Mouse (Mus musculus) neural tube, embryonic 15.5 days (tissue): Measurements from ENCODE around the gene Abcd3. TPM values are rescaled to one million over a fixed set of nuclear protein-coding genes. Genes with fewer than 3 reads are reported as not detected.

Experiments
- ATAC-seq: fragments of 200-750 bp; cut with Nextera tagmentation; 2 replicates; pipeline ENCODE4 v1.8.0; 2017; ENCODE audit warnings: mild to moderate bottlenecking, moderate TSS enrichment, moderate library complexity; ENCODE audit not compliant: low FRiP score
- H3K27ac ChIP-seq: fragments of 300-500 bp; sonication (generic); replicated peaks from 2 replicates; pipeline ENCODE4 v1.5.1; 2015; ENCODE audit warnings: mild to moderate bottlenecking, inconsistent platforms
- H3K27me3 ChIP-seq: fragments of 300-500 bp; sonication (generic); replicated peaks from 2 replicates; pipeline ENCODE4 v1.6.1; 2015; ENCODE audit warnings: inconsistent platforms
- H3K36me3 ChIP-seq: fragments of 300-500 bp; sonication (generic); 2 replicates; pipeline ENCODE4 v1.6.1; 2015; ENCODE audit warnings: inconsistent platforms
- H3K4me1 ChIP-seq: fragments of 300-500 bp; sonication (generic); 2 replicates; pipeline ENCODE4 v1.6.1; 2015; ENCODE audit warnings: inconsistent platforms
- H3K4me2 ChIP-seq: fragments of 300-500 bp; sonication (generic); 2 replicates; pipeline ENCODE4 v1.6.1; 2015; ENCODE audit warnings: inconsistent platforms, mild to moderate bottlenecking, moderate library complexity
- H3K4me3 ChIP-seq: fragments of 300-500 bp; sonication (generic); replicated peaks from 2 replicates; pipeline ENCODE4 v1.5.1; 2015; ENCODE audit warnings: mild to moderate bottlenecking, inconsistent platforms
- H3K9ac ChIP-seq: fragments of 300-500 bp; sonication (generic); replicated peaks from 2 replicates; pipeline ENCODE4 v1.6.1; 2015; ENCODE audit warnings: mild to moderate bottlenecking, inconsistent platforms
- H3K9me3 ChIP-seq: fragments of 300-500 bp; sonication (generic); replicated peaks from 2 replicates; pipeline ENCODE4 v1.6.1; 2016; ENCODE audit warnings: inconsistent platforms
- WGBS: fragments of 180-500 bp; shearing (Covaris S2); methylation state at CpG from one replicate; pipeline ENCODE4 v1.1.7; 2015; ENCODE audit warnings: mixed read lengths; 5-methylcytosine and 5-hydroxymethylcytosine counted together
- polyA plus RNA-seq: library from polyadenylated mRNA; unstranded; fragments of >200 nt; fragmentation: Nextera tagmentation; extraction: Ambion mirVana; gene quantifications from 2 replicates; pipeline ENCODE4 v1.2.1, GENCODE M21; 2015

Abcd3 gene
- 71.2 and 74.4 TPM in 2 replicates for polyA plus RNA-seq

DNA sequence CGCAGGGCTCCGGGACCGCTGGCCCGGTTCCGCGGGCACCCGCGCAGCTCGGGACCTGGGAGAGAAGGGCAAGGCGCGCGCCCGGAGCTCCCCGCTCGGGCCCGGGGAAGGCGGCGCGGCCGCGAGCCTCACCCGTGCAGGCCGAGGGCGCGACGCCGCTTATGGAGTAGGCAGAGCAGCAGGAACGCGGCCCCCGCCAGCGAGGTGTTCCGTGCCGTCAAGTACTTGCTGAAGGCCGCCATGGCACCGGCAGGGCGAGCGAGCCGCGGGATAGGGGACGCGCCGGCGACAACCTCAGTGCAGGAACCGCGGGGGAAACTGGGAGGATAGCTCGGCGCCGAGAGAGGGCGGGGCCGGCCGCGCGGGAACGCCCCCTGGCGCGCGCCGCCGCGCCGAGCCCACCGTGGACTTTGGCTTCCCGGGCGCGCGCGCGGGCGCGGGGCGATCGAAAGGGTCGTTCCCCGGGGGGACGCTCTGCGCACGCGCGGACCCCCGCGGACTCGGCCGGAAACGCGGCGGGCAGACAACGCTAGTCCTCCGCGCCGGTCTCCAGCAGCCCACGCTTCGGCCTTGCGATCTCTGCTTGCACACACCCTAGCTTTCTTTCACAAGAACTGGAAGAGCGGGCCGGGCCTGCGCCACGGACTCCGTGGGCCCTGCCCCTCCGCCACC is at the start of gene Abcd3:
Abcd3 (minus strand) TSS at position 426 of the 672 bp plus-strand sequence.
- ATAC-seq = peak; percentile 92
- Histone ChIP-seq H3K4me1 (peaks cover 30% of the 10 kb centered on the region), H3K9ac (peak within 1 kb of the TSS; percentile 88), H3K9me3 (no peaks in the 10 kb centered on the region), H3K4me3 (peak within 1 kb of the TSS; percentile 74), H3K4me2 (peak within 1 kb of the TSS; percentile 70), H3K36me3 (no peaks in the 10 kb centered on the region), H3K27ac (peak within 1 kb of the TSS; percentile 99), H3K27me3 (no peaks in the 10 kb centered on the region)
- WGBS = under 1% methylated on average over 89 of the region's 99 CpGs

DNA sequence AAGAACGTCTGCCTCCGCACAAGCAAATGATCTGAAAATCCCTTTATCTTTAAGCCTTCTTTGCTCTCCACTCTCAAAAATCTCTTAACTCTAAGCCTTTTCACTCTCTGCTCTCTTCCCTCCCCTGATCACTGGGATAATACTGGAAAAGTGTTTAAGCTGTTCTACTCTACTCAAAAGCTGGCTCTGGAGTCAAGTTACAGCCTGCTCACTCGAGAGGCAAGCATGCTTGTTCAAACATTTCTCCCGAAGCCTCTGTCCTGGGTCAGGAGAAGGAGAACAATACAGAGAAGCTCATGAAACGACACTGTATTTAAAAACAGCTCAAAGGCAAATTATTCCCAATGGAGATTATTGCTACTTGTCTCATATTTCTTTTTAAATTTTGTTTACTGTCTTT is 44.0 kb upstream of the Abcd3 start:
- no peak overlapping the region for H3K4me3 ChIP-seq
- no peaks in the 10 kb centered on the region for H3K4me1 ChIP-seq
- H3K9me3 ChIP-seq = no peaks in the 10 kb centered on the region
- no peak overlapping the region for H3K27ac ChIP-seq
- no peak for ATAC-seq
- WGBS = 36% methylated on average over 5 of the region's 5 CpGs
- no peaks in the 10 kb centered on the region for H3K27me3 ChIP-seq
- no peak overlapping the region for H3K4me2 ChIP-seq
- H3K9ac ChIP-seq = no peak overlapping the region
- H3K36me3 ChIP-seq = no peaks in the 10 kb centered on the region

DNA sequence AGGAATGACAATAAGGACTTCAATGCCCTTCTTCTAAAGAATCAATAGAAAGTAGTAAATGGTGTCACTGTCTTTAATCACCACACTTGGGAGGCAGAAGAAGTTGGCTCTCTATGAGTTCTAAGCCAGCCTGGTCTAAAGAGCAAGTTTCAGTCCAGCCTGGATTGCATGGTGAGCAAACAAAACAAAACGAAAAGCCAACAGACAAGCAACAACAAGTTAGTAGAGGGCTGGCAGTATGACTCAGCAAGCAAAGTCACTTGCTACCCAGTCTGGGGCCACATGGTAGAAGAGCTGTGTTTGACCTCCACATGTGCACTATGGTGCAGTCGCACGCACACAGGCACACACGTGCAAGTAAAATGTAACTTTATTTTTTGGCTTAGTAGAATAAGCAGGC is 41.0 kb upstream of the Abcd3 start:
- Histone ChIP-seq H3K4me3 (no peak overlapping the region), H3K4me2 (no peak overlapping the region), H3K36me3 (no peaks in the 10 kb centered on the region), H3K4me1 (no peaks in the 10 kb centered on the region), H3K27ac (no peak overlapping the region), H3K9me3 (no peaks in the 10 kb centered on the region), H3K9ac (no peak overlapping the region), H3K27me3 (no peaks in the 10 kb centered on the region)
- ATAC-seq = no peak
- 93% methylated on average over 4 of the region's 4 CpGs for WGBS

DNA sequence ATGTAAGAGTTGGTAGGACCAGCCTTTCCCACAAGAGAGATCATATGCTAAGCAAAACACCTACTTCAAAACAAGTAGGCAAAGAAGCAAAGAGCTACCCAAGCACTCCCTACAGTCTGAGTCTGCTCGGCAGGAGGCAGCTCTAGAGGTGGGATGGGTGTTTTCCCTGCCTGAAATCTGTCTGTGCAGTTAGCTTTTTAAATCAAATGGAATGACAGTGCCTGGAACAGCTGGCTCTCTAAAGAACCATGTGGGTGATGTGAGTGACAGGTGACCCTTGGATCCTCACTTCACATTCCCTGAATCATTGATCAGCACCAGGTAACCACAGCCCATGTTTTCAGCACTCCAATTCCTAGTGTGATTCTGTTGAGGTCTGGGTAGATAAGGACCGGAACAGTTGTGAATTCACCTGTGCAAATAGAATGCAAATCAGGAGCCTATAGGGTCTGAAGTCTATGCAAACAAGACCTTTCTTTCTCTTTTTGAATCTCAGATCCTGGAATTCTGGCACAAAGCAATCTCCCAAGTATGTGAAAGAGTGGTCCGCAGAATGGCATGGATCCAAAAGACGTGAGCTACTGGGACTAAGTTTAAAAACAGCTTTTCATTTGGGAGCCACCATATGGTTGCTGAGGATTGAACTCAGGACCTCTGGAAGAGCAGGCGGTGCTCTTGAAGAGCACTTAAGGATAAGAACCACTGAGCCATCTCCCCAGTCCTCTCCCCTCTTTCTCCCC is 38.8 kb upstream of the Abcd3 start:
- Histone ChIP-seq H3K4me2 (no peak overlapping the region), H3K9ac (no peak overlapping the region), H3K36me3 (no peaks in the 10 kb centered on the region), H3K27me3 (no peaks in the 10 kb centered on the region), H3K9me3 (no peaks in the 10 kb centered on the region), H3K4me1 (no peaks in the 10 kb centered on the region), H3K27ac (no peak overlapping the region), H3K4me3 (no peak overlapping the region)
- ATAC-seq = no peak
- 77% methylated on average over 5 of the region's 5 CpGs for WGBS

DNA sequence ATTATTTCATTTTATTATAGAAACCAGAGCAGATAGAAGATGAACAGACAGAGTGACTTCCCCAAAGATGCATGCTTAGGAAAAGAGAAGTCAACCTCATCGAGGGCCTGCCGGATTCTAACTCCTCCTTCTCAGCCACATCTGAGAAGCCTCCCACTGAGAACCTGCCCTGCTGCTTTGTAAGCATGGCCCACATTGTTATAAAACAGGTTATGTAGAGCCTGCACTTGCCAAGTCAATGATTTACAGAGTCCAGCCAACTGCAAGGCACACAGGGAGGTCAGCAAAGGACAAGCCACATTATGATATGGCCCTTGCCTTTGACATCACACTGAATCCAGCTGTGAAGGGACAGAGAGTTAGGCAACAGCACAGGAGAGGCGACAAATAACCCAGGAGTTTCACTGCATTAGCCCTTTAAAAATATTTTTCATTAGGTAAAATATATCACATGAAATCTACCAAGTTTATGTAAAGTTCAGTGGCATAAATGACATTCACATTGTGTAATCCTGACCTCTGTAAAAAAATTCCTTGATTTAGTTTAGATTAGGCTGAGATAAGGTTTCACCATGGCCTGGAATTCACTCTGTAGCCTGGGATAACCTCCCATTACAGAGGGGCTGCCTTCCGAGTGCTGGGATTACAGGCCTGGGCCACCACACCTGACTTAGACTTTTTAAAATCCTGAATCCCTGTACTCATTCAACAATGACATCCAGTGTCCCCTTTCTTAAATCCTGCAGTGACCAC is 37.1 kb upstream of the Abcd3 start:
- Histone ChIP-seq H3K27ac (no peak overlapping the region), H3K9ac (no peak overlapping the region), H3K36me3 (no peaks in the 10 kb centered on the region), H3K4me1 (no peaks in the 10 kb centered on the region), H3K27me3 (no peaks in the 10 kb centered on the region), H3K4me3 (no peak overlapping the region), H3K4me2 (no peak overlapping the region), H3K9me3 (no peaks in the 10 kb centered on the region)
- 25% methylated on average over 4 of the region's 4 CpGs for WGBS
- no peak for ATAC-seq

DNA sequence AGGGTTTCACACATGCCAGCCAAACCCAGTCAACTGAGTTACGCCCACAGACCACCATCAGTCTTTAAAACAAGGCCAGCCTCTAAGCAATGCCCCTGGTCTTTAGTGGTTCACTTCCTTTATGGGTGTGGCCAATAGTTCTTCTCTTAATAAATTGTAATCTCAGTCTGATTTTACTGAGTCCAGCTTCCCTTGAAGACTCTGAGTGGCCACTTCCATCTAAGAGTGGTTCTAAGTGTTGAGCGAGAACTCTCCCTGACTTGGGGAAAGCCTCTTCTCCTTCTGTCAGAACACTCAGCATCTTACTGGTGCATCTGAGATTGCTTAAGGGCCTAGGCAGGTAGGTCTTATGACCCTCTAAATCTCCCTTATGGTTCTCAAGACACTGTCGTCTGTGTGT is 35.9 kb upstream of the Abcd3 start:
- no peak overlapping the region for H3K4me2 ChIP-seq
- WGBS = 88% methylated on average over 3 of the region's 3 CpGs
- ATAC-seq = no peak
- H3K9ac ChIP-seq = no peak overlapping the region
- no peaks in the 10 kb centered on the region for H3K4me1 ChIP-seq
- no peak overlapping the region for H3K27ac ChIP-seq
- H3K4me3 ChIP-seq = no peak overlapping the region
- H3K27me3 ChIP-seq = no peaks in the 10 kb centered on the region
- no peaks in the 10 kb centered on the region for H3K36me3 ChIP-seq
- H3K9me3 ChIP-seq = no peaks in the 10 kb centered on the region

DNA sequence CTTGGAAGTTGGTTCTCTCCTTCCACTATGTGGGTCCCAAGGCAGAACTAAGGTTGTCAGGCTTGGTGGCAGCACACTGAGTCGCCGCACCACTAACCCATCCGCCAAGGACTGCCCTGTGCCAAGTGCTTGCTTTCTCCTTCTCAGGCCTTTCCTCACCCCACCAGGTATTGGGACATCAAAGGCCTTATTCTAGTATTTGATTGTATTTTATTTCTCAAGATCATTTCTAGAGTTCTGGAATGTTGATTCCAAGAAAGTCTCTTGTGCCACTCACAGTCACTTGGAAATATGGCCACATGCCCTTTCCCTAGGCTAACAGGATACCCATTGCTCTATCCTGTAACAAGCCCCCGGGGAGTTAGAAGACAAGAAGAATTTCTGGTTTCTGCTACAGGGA is 35.3 kb upstream of the Abcd3 start:
- WGBS = 94% methylated on average over 4 of the region's 4 CpGs
- Histone ChIP-seq H3K9ac (no peak overlapping the region), H3K4me2 (no peak overlapping the region), H3K27ac (no peak overlapping the region), H3K4me3 (no peak overlapping the region), H3K4me1 (no peaks in the 10 kb centered on the region), H3K9me3 (no peaks in the 10 kb centered on the region), H3K36me3 (no peaks in the 10 kb centered on the region), H3K27me3 (no peaks in the 10 kb centered on the region)
- no peak for ATAC-seq

DNA sequence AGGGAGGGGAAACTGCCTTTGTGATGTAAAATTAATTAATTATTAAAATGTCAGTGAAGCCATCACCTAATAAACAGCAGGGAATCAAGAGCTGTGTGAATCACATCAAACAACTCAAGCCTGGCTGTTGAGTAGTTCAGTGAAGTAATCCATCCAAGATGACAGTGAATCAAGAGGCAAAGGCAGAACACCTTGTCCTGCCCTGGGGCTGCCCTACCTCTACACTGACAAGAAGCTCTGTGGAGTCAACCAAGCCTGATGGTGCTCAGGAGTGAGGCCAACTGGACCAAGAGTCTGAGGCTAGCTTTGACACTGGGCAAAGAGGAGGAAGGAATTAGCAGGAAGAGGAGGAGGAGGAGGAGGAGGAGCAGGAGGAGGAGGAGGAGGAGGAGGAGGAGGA is 32.2 kb upstream of the Abcd3 start:
- no peaks in the 10 kb centered on the region for H3K27me3 ChIP-seq
- H3K4me3 ChIP-seq = no peak overlapping the region
- no peak overlapping the region for H3K27ac ChIP-seq
- H3K36me3 ChIP-seq = no peaks in the 10 kb centered on the region
- H3K4me2 ChIP-seq = no peak overlapping the region
- no peak for ATAC-seq
- no peak overlapping the region for H3K9ac ChIP-seq
- no peaks in the 10 kb centered on the region for H3K9me3 ChIP-seq
- H3K4me1 ChIP-seq = no peaks in the 10 kb centered on the region

DNA sequence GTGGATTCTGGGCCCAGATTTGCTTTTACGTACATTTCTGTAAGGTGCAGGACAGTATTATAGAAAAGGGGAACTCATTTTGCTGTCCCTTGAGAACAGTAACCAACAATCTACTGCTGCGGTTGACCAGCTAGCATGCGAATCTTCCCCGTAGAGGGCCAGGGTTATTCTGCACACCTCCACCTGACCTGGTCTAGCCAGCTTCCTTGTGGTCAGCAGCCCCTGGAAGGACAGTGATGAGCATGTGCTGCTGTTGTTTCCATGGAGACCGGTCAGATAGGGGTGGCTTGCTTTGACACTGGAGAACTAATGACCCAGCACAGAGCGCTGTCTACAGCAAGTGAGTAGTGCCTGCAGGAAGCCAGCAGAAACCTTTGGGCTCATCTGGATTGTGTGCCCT is 29.6 kb upstream of the Abcd3 start:
- 90% methylated on average over 6 of the region's 6 CpGs for whole genome bisulfite sequencing
- H3K27ac ChIP-seq = no peak overlapping the region
- H3K4me1 ChIP-seq = no peaks in the 10 kb centered on the region
- H3K9me3 ChIP-seq = no peaks in the 10 kb centered on the region
- no peak overlapping the region for H3K9ac ChIP-seq
- no peaks in the 10 kb centered on the region for H3K36me3 ChIP-seq
- H3K4me2 ChIP-seq = no peak overlapping the region
- no peak for ATAC-seq
- H3K4me3 ChIP-seq = no peak overlapping the region
- no peaks in the 10 kb centered on the region for H3K27me3 ChIP-seq

DNA sequence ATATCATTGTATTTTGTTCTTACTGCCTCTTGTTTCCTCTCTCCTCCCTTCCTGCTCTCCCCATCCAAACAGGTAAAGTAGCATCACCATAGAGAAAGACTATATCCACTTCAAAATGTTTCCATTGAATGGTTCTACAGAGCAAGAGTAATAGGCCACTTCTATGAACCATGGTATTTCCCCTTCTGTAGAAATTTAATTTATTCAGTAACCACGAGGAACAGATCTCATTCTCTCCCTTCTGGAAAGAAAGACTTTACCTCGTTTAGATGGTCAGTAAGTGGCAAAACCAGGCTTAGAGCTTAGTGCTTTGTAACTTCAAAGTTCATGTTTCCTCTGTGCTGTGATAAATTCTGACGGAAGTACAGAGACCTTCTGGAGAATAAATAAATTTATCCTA is 28.9 kb upstream of the Abcd3 start:
- Histone ChIP-seq H3K4me1 (no peaks in the 10 kb centered on the region), H3K4me3 (no peak overlapping the region), H3K9me3 (no peaks in the 10 kb centered on the region), H3K27me3 (no peaks in the 10 kb centered on the region), H3K36me3 (no peaks in the 10 kb centered on the region), H3K4me2 (no peak overlapping the region), H3K27ac (no peak overlapping the region), H3K9ac (no peak overlapping the region)
- no peak for ATAC-seq
- WGBS = 79% methylated on average over 3 of the region's 3 CpGs

DNA sequence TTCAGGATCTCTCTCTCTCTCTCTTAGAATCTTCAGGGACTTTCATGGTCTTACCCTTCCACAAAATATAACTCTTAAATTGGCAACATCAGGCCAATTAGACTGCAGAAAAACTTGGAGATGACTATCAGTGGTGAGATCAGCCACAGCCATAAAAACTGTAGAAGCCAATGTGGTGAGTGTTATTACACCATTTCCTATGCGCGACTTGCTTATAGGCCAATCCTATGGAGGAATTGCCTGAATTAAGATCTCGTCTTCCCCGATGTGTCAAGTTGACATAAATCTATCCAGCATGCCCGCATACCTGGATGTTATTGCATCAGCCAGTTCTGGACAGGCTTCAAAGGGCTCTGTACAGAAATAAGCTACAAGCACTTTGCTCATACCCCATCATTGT is 28.2 kb upstream of the Abcd3 start:
- H3K9ac ChIP-seq = no peak overlapping the region
- no peaks in the 10 kb centered on the region for H3K4me1 ChIP-seq
- 85% methylated on average over 5 of the region's 5 CpGs for WGBS
- no peaks in the 10 kb centered on the region for H3K27me3 ChIP-seq
- no peaks in the 10 kb centered on the region for H3K9me3 ChIP-seq
- no peak overlapping the region for H3K27ac ChIP-seq
- H3K4me2 ChIP-seq = no peak overlapping the region
- no peak for ATAC-seq
- no peak overlapping the region for H3K4me3 ChIP-seq
- H3K36me3 ChIP-seq = no peaks in the 10 kb centered on the region

DNA sequence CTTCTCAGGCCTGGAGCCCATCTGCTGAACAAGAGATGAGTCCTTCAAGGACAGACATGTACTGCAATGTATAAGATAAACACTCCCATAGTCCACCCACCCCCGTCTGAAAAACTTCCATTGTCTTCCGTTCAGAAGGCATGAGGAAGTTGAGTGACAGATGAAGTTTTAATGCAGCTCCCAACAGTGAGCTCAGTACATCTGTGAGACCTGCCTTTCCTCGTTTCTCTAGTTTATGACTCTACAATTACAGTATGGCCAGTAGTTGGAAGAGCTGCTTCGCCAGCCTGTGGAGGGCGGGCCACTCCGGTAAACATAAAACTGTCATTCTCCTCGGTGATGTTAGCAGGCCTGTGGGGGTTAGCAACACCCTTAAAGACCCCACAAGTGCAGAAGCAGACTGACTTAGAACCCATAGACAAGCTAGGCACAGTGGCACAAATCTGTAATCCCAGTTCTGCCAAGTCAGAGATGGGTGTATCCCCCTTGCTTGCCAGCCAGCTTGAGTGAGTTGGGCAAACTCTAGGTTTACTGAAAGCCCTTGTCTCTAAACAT is 27.3 kb upstream of the Abcd3 start:
- H3K27ac ChIP-seq = no peak overlapping the region
- no peaks in the 10 kb centered on the region for H3K27me3 ChIP-seq
- whole genome bisulfite sequencing = 49% methylated on average over 7 of the region's 7 CpGs
- H3K36me3 ChIP-seq = no peaks in the 10 kb centered on the region
- no peak overlapping the region for H3K4me2 ChIP-seq
- no peaks in the 10 kb centered on the region for H3K9me3 ChIP-seq
- H3K9ac ChIP-seq = no peak overlapping the region
- H3K4me1 ChIP-seq = no peaks in the 10 kb centered on the region
- H3K4me3 ChIP-seq = no peak overlapping the region
- ATAC-seq = no peak
